Mouse (Mus musculus) urinary bladder, adult 18-20 months (tissue): ENCODE measurements around the gene Epha4.

Experiments used
- DNase-seq, 2 experiments: peaks; one replicate each; pipeline ENCODE4 v3.0.0; 2022; ENCODE audit warnings: low spot score in 2 of 2, mixed read lengths in 2 of 2

Epha4 gene

GRCm38 (mm10) chr1:77446438-77446837 lies 68.5 kb downstream of the Epha4 start:
- DNase-seq: no peak

- no peak for DNase-seq
These were observed 70.2 kb downstream of the Epha4 start for GRCm38 (mm10) chr1:77444648-77445047.

GRCm38 (mm10) chr1:77441987-77442386 lies 72.9 kb downstream of the Epha4 start:
- no peak for DNase-seq

- no peak for DNase-seq
These were observed 73.5 kb downstream of the Epha4 start for GRCm38 (mm10) chr1:77441401-77441800.

GRCm38 (mm10) chr1:77440512-77440911 lies 74.4 kb downstream of the Epha4 start:
- DNase-seq: no peak

- DNase-seq: no peak
These were observed 75.4 kb downstream of the Epha4 start for GRCm38 (mm10) chr1:77439383-77440074.

- no peak for DNase-seq
These were observed 76.2 kb downstream of the Epha4 start for GRCm38 (mm10) chr1:77438639-77439038.

GRCm38 (mm10) chr1:77437881-77438610 lies 76.8 kb downstream of the Epha4 start:
- no peak for DNase-seq

GRCm38 (mm10) chr1:77435045-77435444 lies 79.8 kb downstream of the Epha4 start:
- no peak for DNase-seq

GRCm38 (mm10) chr1:77433148-77433547 lies 81.7 kb downstream of the Epha4 start:
- DNase-seq: no peak

- no peak for DNase-seq
These were observed 82.4 kb downstream of the Epha4 start for GRCm38 (mm10) chr1:77432489-77432888.

- DNase-seq: no peak
These were observed 85.7 kb downstream of the Epha4 start for GRCm38 (mm10) chr1:77429174-77429573.

GRCm38 (mm10) chr1:77426956-77427355 lies 87.9 kb downstream of the Epha4 start:
- no peak for DNase-seq

GRCm38 (mm10) chr1:77425171-77425570 lies 89.7 kb downstream of the Epha4 start:
- DNase-seq: no peak

GRCm38 (mm10) chr1:77421081-77421480 lies 93.8 kb downstream of the Epha4 start:
- DNase-seq: peak in 1 of 2 experiments; percentile 16

- no peak for DNase-seq
These were observed 94.5 kb downstream of the Epha4 start for GRCm38 (mm10) chr1:77420348-77420747.

- DNase-seq: no peak
These were observed 98.0 kb downstream of the Epha4 start for GRCm38 (mm10) chr1:77416872-77417271.

GRCm38 (mm10) chr1:77412871-77413669 lies 101.8 kb downstream of the Epha4 start:
- no peak for DNase-seq

- DNase-seq: no peak
These were observed 102.6 kb downstream of the Epha4 start for GRCm38 (mm10) chr1:77412285-77412684.

- DNase-seq: no peak
These were observed 103.7 kb downstream of the Epha4 start for GRCm38 (mm10) chr1:77411222-77411621.

GRCm38 (mm10) chr1:77410716-77411115 lies 104.2 kb downstream of the Epha4 start:
- no peak for DNase-seq

GRCm38 (mm10) chr1:77410153-77410552 lies 104.7 kb downstream of the Epha4 start:
- DNase-seq: no peak
